Mouse (Mus musculus): ENCODE results near the gene Mrgprh. TPM values are rescaled to one million over a fixed set of nuclear protein-coding genes. Genes with fewer than 3 reads are reported as not detected.
A peak's percentile ranks its signal among the peaks of the same experiment; 100 is the strongest.

Mrgprh gene
- polyA plus RNA-seq, 1 experiment = 0.31 TPM

- Histone ChIP-seq H3K4me1 (ENCODE audit: control insufficient read depth, insufficient read depth, low read length) (no peaks in the 10 kb centered on the region), H3K4me3 (replicated peaks; ENCODE audit: extremely low read depth, low read depth, low read length) (no peak overlapping the region)
- DNase-seq = no peak
- TF ChIP-seq POLR2A (IDR thresholded peaks at IDR 0.05; ENCODE audit: borderline replicate concordance, extremely low read depth, low read depth, low read length) (no peak), CTCF (IDR thresholded peaks at IDR 0.05; ENCODE audit: insufficient read depth, low read length) (no peak)
- 83% methylated on average over 9 of the region's 9 CpGs for WGBS
Observed at GRCm38 (mm10) chr17:12906436-12906835, 30.6 kb downstream of the Mrgprh start.

GRCm38 (mm10) chr17:12909361-12910280 is 33.8 kb downstream of the Mrgprh start, which contains the start of gene Pnldc1:
TSS of gene Pnldc1 (minus strand) at chr17:12910230.
- no peak for DNase-seq
- no peak within 1 kb of the TSS for H3K4me3 ChIP-seq (replicated peaks; ENCODE audit: extremely low read depth, low read depth, low read length)
- 80% methylated on average over 35 of the region's 35 CpGs for WGBS
- H3K4me1 ChIP-seq (ENCODE audit: control insufficient read depth, insufficient read depth, low read length) = no peaks in the 10 kb centered on the region
- no peak for TF ChIP-seq CTCF (IDR thresholded peaks at IDR 0.05; ENCODE audit: insufficient read depth, low read length)
- TF ChIP-seq POLR2A (IDR thresholded peaks at IDR 0.05; ENCODE audit: borderline replicate concordance, extremely low read depth, low read depth, low read length) = no peak

GRCm38 (mm10) chr17:12910391-12910790 is 34.6 kb downstream of the Mrgprh start:
- no peak for DNase-seq
- Histone ChIP-seq H3K4me3 (replicated peaks; ENCODE audit: extremely low read depth, low read depth, low read length) (no peak overlapping the region), H3K4me1 (ENCODE audit: control insufficient read depth, insufficient read depth, low read length) (no peaks in the 10 kb centered on the region; the same call in 1 of the 2 replicates)
- no peak for TF ChIP-seq POLR2A (IDR thresholded peaks at IDR 0.05; ENCODE audit: borderline replicate concordance, extremely low read depth, low read depth, low read length)
- no peak for TF ChIP-seq CTCF (IDR thresholded peaks at IDR 0.05; ENCODE audit: insufficient read depth, low read length)
- WGBS = 87% methylated on average over 8 of the region's 8 CpGs

GRCm38 (mm10) chr17:12915488-12915880 is 39.6 kb downstream of the Mrgprh start, which contains the start of gene Tcp1:
TSS of gene Tcp1 (plus strand) at chr17:12915701.
- Histone ChIP-seq H3K4me1 (ENCODE audit: control insufficient read depth, insufficient read depth, low read length) (no peaks in the 10 kb centered on the region; the same call in 1 of the 2 replicates), H3K4me3 (replicated peaks; ENCODE audit: extremely low read depth, low read depth, low read length) (peak within 1 kb of the TSS; percentile 89)
- WGBS = under 1% methylated on average over 18 of the region's 18 CpGs
- DNase-seq = no peak
- TF ChIP-seq POLR2A (IDR thresholded peaks at IDR 0.05; ENCODE audit: borderline replicate concordance, extremely low read depth, low read depth, low read length) (no peak), CTCF (IDR thresholded peaks at IDR 0.05; ENCODE audit: insufficient read depth, low read length) (no peak)

GRCm38 (mm10) chr17:12915881-12916583 is 40.2 kb downstream of the Mrgprh start, which contains the start of gene Mrpl18:
TSS of gene Mrpl18 (minus strand) at chr17:12916345.
- H3K4me3 ChIP-seq (replicated peaks; ENCODE audit: extremely low read depth, low read depth, low read length) = peak within 1 kb of the TSS; percentile 89
- TF ChIP-seq POLR2A (IDR thresholded peaks at IDR 0.05; ENCODE audit: borderline replicate concordance, extremely low read depth, low read depth, low read length) (peak; percentile 93), CTCF (IDR thresholded peaks at IDR 0.05; ENCODE audit: insufficient read depth, low read length) (no peak)
- WGBS = under 1% methylated on average over 56 of the region's 56 CpGs
- H3K4me1 ChIP-seq (ENCODE audit: control insufficient read depth, insufficient read depth, low read length) = no peaks in the 10 kb centered on the region; the same call in 1 of the 2 replicates
- DNase-seq = peak; percentile 97

- no peak for DNase-seq
- TF ChIP-seq CTCF (IDR thresholded peaks at IDR 0.05; ENCODE audit: insufficient read depth, low read length) (no peak), POLR2A (IDR thresholded peaks at IDR 0.05; ENCODE audit: borderline replicate concordance, extremely low read depth, low read depth, low read length) (no peak)
- 1% methylated on average over 40 of the region's 40 CpGs for WGBS
- Histone ChIP-seq H3K4me3 (replicated peaks; ENCODE audit: extremely low read depth, low read depth, low read length) (peak overlapping the region; percentile 89), H3K4me1 (ENCODE audit: control insufficient read depth, insufficient read depth, low read length) (no peaks in the 10 kb centered on the region; the same call in 1 of the 2 replicates)
Observed at GRCm38 (mm10) chr17:12916588-12917380, 41.0 kb downstream of the Mrgprh start.

GRCm38 (mm10) chr17:12921073-12921472 is 45.2 kb downstream of the Mrgprh start:
- Histone ChIP-seq H3K4me3 (replicated peaks; ENCODE audit: extremely low read depth, low read depth, low read length) (no peak overlapping the region), H3K4me1 (ENCODE audit: control insufficient read depth, insufficient read depth, low read length) (no peaks in the 10 kb centered on the region)
- TF ChIP-seq CTCF (IDR thresholded peaks at IDR 0.05; ENCODE audit: insufficient read depth, low read length) = no peak
- no peak for TF ChIP-seq POLR2A (IDR thresholded peaks at IDR 0.05; ENCODE audit: borderline replicate concordance, extremely low read depth, low read depth, low read length)
- WGBS = 92% methylated on average over 1 of the region's 1 CpGs
- DNase-seq = no peak

GRCm38 (mm10) chr17:12925001-12925400 is 49.2 kb downstream of the Mrgprh start:
- no peak overlapping the region for H3K4me3 ChIP-seq (replicated peaks; ENCODE audit: extremely low read depth, low read depth, low read length)
- DNase-seq = no peak
- no peaks in the 10 kb centered on the region for H3K4me1 ChIP-seq (ENCODE audit: control insufficient read depth, insufficient read depth, low read length)
- TF ChIP-seq CTCF (IDR thresholded peaks at IDR 0.05; ENCODE audit: insufficient read depth, low read length) = no peak
- TF ChIP-seq POLR2A (IDR thresholded peaks at IDR 0.05; ENCODE audit: borderline replicate concordance, extremely low read depth, low read depth, low read length) = no peak
- WGBS = 63% methylated on average over 3 of the region's 3 CpGs

All from lung, adult 2 months (tissue).